Mouse (Mus musculus) testis, adult 2 months (tissue): ENCODE results near the gene Trim24.
"Not testable (repeated sequence)": the region's sequence is repeated elsewhere in the genome, so short reads cannot be mapped to it uniquely, and the experiment has no call there.

Source experiments
- CTCF ChIP-seq: fragments of 200-500 bp; IDR thresholded peaks from 2 replicates; pipeline ENCODE4 v1.5.1; 2012; ENCODE audit warnings: low read depth, mild to moderate bottlenecking, inconsistent platforms, low read length, moderate library complexity; ENCODE audit not compliant: control insufficient read depth, insufficient read depth, insufficient replicate concordance
- POLR2A ChIP-seq: fragments of 200-500 bp; IDR thresholded peaks from 2 replicates; pipeline ENCODE4 v1.6.1; 2012; ENCODE audit warnings: low read depth, mild to moderate bottlenecking, inconsistent platforms, low read length, moderate library complexity; ENCODE audit not compliant: control insufficient read depth

- TF ChIP-seq CTCF, POLR2A: not testable (repeated sequence)
These were observed 23.1 kb upstream of the Trim24 start for GRCm38 (mm10) chr6:37847531-37847930.
